Mouse (Mus musculus) kidney, adult 2 months (tissue): Measurements from ENCODE around the gene Dync1i1.

ENCODE experiments used
- CTCF ChIP-seq: fragments of 200-500 bp; conservative IDR thresholded peaks from 2 replicates; pipeline ENCODE4 v1.5.1; 2011; ENCODE audit warnings: low read depth, mild to moderate bottlenecking, control low read depth, low read length, moderate library complexity, mixed read lengths; ENCODE audit not compliant: insufficient read depth, insufficient read length
- POLR2A ChIP-seq: fragments of 200-500 bp; IDR thresholded peaks from one replicate; pipeline ENCODE4 v1.6.1; 2011; ENCODE audit warnings: low read depth, low read length, control low read depth

GRCm38 (mm10) chr6:6002061-6002460, 276.6 kb downstream of the Dync1i1 start:
- no peak for TF ChIP-seq CTCF
- no peak for TF ChIP-seq POLR2A
